8 mouse cellular contexts compared by ENCODE assay signal in genomic region chr8:105606189-105607023, GRCm38 (mm10). TPM values are rescaled to one million over a fixed set of nuclear protein-coding genes. Genes with fewer than 3 reads are reported as not detected.
A peak's percentile ranks its signal among the peaks of the same experiment; 100 is the strongest.
DNase-seq lines count a peak whose midpoint lies in the region; ATAC-seq lines count a peak whose summit lies in the region.

No protein-coding gene starts in this region.

- no peaks in the 10 kb centered on the region for H3K9me3 ChIP-seq in intestine, embryonic 14.5 days (ENCODE audit: control insufficient read depth, low read length)

- H3K9ac ChIP-seq in intestine, embryonic 14.5 days (ENCODE audit: low read length), result peak overlapping the region; percentile 73

- H3K4me2 ChIP-seq in intestine, embryonic 14.5 days (ENCODE audit: low read length), result peak overlapping the region; percentile 93

- H3K4me3 ChIP-seq in intestine, embryonic 14.5 days (ENCODE audit: low read depth, low read length), result peak overlapping the region; percentile 67

- peak overlapping the region; percentile 69 for H3K27ac ChIP-seq in intestine, embryonic 14.5 days (ENCODE audit: low read depth)

- H3K36me3 ChIP-seq in intestine, embryonic 14.5 days (ENCODE audit: control insufficient read depth, insufficient read depth, low read length), result no peaks in the 10 kb centered on the region

- H3K27me3 ChIP-seq in intestine, embryonic 14.5 days (replicated peaks; ENCODE audit: control insufficient read depth, insufficient read depth, low read length), result no peaks in the 10 kb centered on the region

- H3K4me1 ChIP-seq in intestine, embryonic 14.5 days (replicated peaks; ENCODE audit: control insufficient read depth, insufficient read depth, low read length), result peaks cover 17% of the 10 kb centered on the region

- WGBS in intestine, embryonic 14.5 days, result 2% methylated on average over 30 of the region's 30 CpGs

- peak; percentile 88 to 94 for DNase-seq in adrenal gland, adult (ENCODE audit: inconsistent age in 2 of 2, low spot score in 1 of 2)
- peak; percentile 95 for DNase-seq in embryo, embryonic 10.5 days (ENCODE audit: low spot score)
- DNase-seq in gastrocnemius, postnatal 25 days, result peak; percentile 87
- peak; percentile 87 for DNase-seq in intestine, embryonic 14.5 days (ENCODE audit: low spot score)
- peak; percentile 82 to 89 for DNase-seq in left cerebral cortex, postnatal 25 days (ENCODE audit: low spot score in 2 of 2)
- DNase-seq in right cerebral cortex, postnatal 36 days (ENCODE audit: low spot score in 2 of 2), result peak; percentile 81 to 84

- peak; percentile 62 for ATAC-seq in intestine, embryonic 14.5 days (replicated peaks; ENCODE audit: low FRiP score, low TSS enrichment, low read depth)
- peak; percentile 37 for ATAC-seq in megakaryocyte-erythroid progenitor cell, adult 5-6 weeks (replicated peaks; ENCODE audit: low FRiP score, low TSS enrichment, poor library complexity, severe bottlenecking)
- ATAC-seq in erythroid progenitor cell, adult 5-6 weeks (replicated peaks; ENCODE audit: low FRiP score, poor library complexity, severe bottlenecking), result no peak

- intact Hi-C loops in left cerebral cortex, postnatal 25 days (cut with DNase I), result loop anchor here (1.0 kb wide), 1 partner anchor 30 kb away; the partner anchor contains the start of gene Ctcf

RNA-seq across cellular contexts. Expression of gene Ripor1, which starts 1.4 kb away (rescaled TPM):
- total RNA-seq in gastrocnemius, postnatal 25 days (2021), result 10 to 100 TPM; 15.5 to 19.6 TPM
- polyA plus RNA-seq in intestine, embryonic 14.5 days (2014; fragmentation: Nextera tagmentation; extraction: Ambion mirVana), result 19.1 and 20.2 TPM in 2 replicates
- total RNA-seq in left cerebral cortex, postnatal 25 days (2021), result 10 to 100 TPM; 77.0 to 81.5 TPM
- 148 and 206 TPM in 2 replicates for total RNA-seq in megakaryocyte-erythroid progenitor cell, adult 5-6 weeks (2014; fragmentation: Nextera tagmentation)
- 16.7 and 20.6 TPM in 2 replicates for total RNA-seq in megakaryocyte-erythroid progenitor cell, adult 5-6 weeks (2017)
- total RNA-seq in erythroid progenitor cell, adult 5-6 weeks (2015; ENCODE audit: low replicate concordance), result 7.2 and 11.3 TPM in 2 replicates
- total RNA-seq in erythroid progenitor cell, adult 5-6 weeks (2017; ENCODE audit: low replicate concordance), result 0.23 and 1.8 TPM in 2 replicates

RNA-seq across cellular contexts. Expression of gene Ctcf, which starts 30.0 kb away (rescaled TPM):
- total RNA-seq in gastrocnemius, postnatal 25 days (2021), result 10 to 100 TPM; 29.2 to 29.6 TPM
- 93.3 and 95.1 TPM in 2 replicates for polyA plus RNA-seq in intestine, embryonic 14.5 days (2014; fragmentation: Nextera tagmentation; extraction: Ambion mirVana)
- 10 to 100 TPM; 63.7 to 68.5 TPM for total RNA-seq in left cerebral cortex, postnatal 25 days (2021)
- 96.1 and 112 TPM in 2 replicates for total RNA-seq in megakaryocyte-erythroid progenitor cell, adult 5-6 weeks (2014; fragmentation: Nextera tagmentation)
- total RNA-seq in megakaryocyte-erythroid progenitor cell, adult 5-6 weeks (2017), result 113 and 160 TPM in 2 replicates
- total RNA-seq in erythroid progenitor cell, adult 5-6 weeks (2015; ENCODE audit: low replicate concordance), result 154 and 195 TPM in 2 replicates
- 314 and 346 TPM in 2 replicates for total RNA-seq in erythroid progenitor cell, adult 5-6 weeks (2017; ENCODE audit: low replicate concordance)

RNA-seq across cellular contexts. Expression of gene Agrp, which starts 30.8 kb away (rescaled TPM):
- 1 to 10 TPM in 1 of 2 experiments, not detected in 1; 1.7 TPM for total RNA-seq in gastrocnemius, postnatal 25 days (2021)
- 1.1 and 1.5 TPM in 2 replicates for polyA plus RNA-seq in intestine, embryonic 14.5 days (2014; fragmentation: Nextera tagmentation; extraction: Ambion mirVana)
- not detected for total RNA-seq in left cerebral cortex, postnatal 25 days (2021)
- total RNA-seq in megakaryocyte-erythroid progenitor cell, adult 5-6 weeks (2014; fragmentation: Nextera tagmentation), result not detected in 2 replicates
- total RNA-seq in megakaryocyte-erythroid progenitor cell, adult 5-6 weeks (2017), result not detected in 2 replicates
- not detected in 2 replicates for total RNA-seq in erythroid progenitor cell, adult 5-6 weeks (2015; ENCODE audit: low replicate concordance)
- not detected in 2 replicates for total RNA-seq in erythroid progenitor cell, adult 5-6 weeks (2017; ENCODE audit: low replicate concordance)

RNA-seq across cellular contexts. Expression of gene Atp6v0d1, which starts 40.6 kb away (rescaled TPM):
- 10 to 100 TPM; 41.7 to 45.1 TPM for total RNA-seq in gastrocnemius, postnatal 25 days (2021)
- 72.7 and 78.5 TPM in 2 replicates for polyA plus RNA-seq in intestine, embryonic 14.5 days (2014; fragmentation: Nextera tagmentation; extraction: Ambion mirVana)
- 100 to 1,000 TPM; 317 to 340 TPM for total RNA-seq in left cerebral cortex, postnatal 25 days (2021)
- 51.9 and 70.3 TPM in 2 replicates for total RNA-seq in megakaryocyte-erythroid progenitor cell, adult 5-6 weeks (2014; fragmentation: Nextera tagmentation)
- total RNA-seq in megakaryocyte-erythroid progenitor cell, adult 5-6 weeks (2017), result 21.0 and 32.0 TPM in 2 replicates
- 84.7 and 109 TPM in 2 replicates for total RNA-seq in erythroid progenitor cell, adult 5-6 weeks (2015; ENCODE audit: low replicate concordance)
- total RNA-seq in erythroid progenitor cell, adult 5-6 weeks (2017; ENCODE audit: low replicate concordance), result 31.3 and 35.6 TPM in 2 replicates
